Mouse (Mus musculus) central nervous system, embryonic 14 days (tissue): ENCODE results near the gene Rmnd5a. TPM values are rescaled to one million over a fixed set of nuclear protein-coding genes. Genes with fewer than 3 reads are reported as not detected.

Source experiments
- polyA plus RNA-seq: library from polyadenylated mRNA; depleted of rRNA; stranded (reverse); fragments of >200 nt; gene quantifications from 2 replicates; pipeline ENCODE4 v1.2.3, GENCODE M21; 2012; rRNA removed

The Rmnd5a gene
- polyA plus RNA-seq, result 30.3 and 31.3 TPM in 2 replicates

DNA sequence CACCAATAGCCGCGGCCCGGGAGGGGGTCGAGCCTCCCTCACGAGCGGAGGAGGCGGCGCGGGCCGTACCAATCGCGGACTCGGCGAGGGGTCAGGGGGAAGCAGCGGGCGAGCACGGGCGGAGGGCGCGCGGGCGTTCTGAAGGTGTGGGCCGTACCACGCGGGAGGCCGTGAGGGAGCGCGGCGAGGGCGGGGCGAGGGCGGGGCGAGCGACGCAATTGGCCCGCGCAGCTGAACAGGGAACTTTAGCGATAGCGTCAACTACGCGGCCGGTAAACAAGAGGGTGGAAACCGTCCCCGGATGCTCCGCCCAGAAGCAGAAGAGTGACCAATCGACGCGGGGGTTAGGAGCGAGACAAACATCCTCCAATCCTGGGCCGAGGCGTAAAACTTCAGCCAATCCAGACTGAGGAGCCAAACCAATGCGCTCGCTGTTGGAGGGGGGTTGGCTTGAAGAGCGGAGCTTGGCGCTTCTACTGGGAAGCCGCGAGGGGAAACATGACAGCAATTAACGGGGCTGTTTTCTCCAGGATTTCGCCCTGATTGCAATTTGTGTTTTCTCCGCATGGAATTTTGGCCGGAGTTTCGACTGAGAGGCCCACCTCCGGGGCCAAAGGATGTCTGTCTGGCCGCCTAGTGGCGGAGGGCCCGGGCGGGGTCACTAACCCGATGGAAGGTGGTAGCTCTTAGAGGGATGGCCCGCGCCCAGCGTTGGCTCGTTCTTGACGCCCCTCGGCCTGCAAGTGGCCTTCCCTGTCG, at the start of gene Rmnd5a:
Gene Rmnd5a, minus strand, starts transcription at position 146 of the 759 bp plus-strand sequence.

DNA sequence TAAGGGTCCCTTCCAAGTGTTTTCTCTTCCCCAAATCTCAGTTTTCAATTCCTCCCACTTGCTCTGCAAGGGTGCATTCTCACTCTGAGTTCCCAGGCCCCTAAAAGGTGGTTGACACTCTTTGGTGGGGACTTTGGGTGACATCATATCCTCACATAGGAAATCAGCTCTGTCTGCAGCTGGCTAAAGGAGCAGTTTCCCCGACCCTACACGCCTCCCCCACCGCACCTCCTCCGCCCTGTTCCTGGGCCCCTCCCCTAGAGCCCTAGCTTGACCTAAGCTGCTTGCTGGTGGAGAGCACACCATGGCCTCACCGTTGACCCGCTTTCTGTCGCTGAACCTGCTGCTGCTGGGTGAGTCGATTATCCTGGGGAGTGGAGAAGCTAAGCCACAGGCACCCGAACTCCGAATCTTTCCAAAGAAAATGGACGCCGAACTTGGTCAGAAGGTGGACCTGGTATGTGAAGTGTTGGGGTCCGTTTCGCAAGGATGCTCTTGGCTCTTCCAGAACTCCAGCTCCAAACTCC, 67.1 kb downstream of the Rmnd5a start, which contains the start of gene Cd8a:
Gene Cd8a, plus strand, starts transcription at position 179 of the 527 bp plus-strand sequence.

Other genes starting within 250 kb of the Rmnd5a start
- gene Fabp1, start 240.8 kb downstream of the Rmnd5a start, polyA plus RNA-seq, result not detected in 2 replicates
- 12.1 and 12.3 TPM in 2 replicates for gene Krcc1, start 169.0 kb downstream of the Rmnd5a start, polyA plus RNA-seq
- 0.45 and 4.3 TPM in 2 replicates for gene Smyd1, start 118.4 kb downstream of the Rmnd5a start, polyA plus RNA-seq
- not detected in 2 replicates for gene Cd8b1, start 117.8 kb downstream of the Rmnd5a start, polyA plus RNA-seq
- gene Cd8a, start 67.2 kb downstream of the Rmnd5a start, polyA plus RNA-seq, result not detected in 2 replicates
- gene Rnf103, start 53.3 kb upstream of the Rmnd5a start, polyA plus RNA-seq, result 21.1 and 22.3 TPM in 2 replicates
- gene Chmp3, start 103.2 kb upstream of the Rmnd5a start, polyA plus RNA-seq, result 55.0 and 55.8 TPM in 2 replicates
- gene Kdm3a, start 192.4 kb upstream of the Rmnd5a start, polyA plus RNA-seq, result 59.3 and 73.8 TPM in 2 replicates